Mouse (Mus musculus) heart, adult 11 months (tissue): ENCODE results near the gene Atp6v1fnb.

Source experiments
- DNase-seq: peaks from one replicate; pipeline ENCODE4 v3.0.0; 2022

The Atp6v1fnb gene

DNA sequence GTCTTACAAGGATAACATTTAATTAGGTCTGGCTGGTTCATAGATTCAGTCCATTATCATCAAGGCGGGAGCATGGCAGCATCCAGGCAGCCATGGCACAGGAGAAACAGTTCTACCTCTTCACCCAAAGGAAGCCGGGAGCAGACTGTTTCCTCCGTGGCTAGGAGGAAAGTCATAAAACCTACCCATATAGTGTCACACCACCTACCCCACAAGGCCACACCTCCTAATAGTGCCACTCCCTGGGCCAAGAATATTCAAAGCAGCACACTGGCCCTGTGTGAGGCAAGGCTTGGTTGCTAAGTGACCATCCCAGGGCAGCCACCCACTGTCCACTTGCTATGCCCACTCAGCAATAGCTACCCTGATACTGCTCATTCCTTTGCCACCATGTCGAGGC lies at the start of gene Atp6v1fnb:
Gene Atp6v1fnb, plus strand, starts transcription at position 301 of the 400 bp plus-strand sequence.
- no peak for DNase-seq

- no peak for DNase-seq
Measured at GRCm38 (mm10) chr6:29425118-29425517, 46.1 kb upstream of the Atp6v1fnb start.

DNA sequence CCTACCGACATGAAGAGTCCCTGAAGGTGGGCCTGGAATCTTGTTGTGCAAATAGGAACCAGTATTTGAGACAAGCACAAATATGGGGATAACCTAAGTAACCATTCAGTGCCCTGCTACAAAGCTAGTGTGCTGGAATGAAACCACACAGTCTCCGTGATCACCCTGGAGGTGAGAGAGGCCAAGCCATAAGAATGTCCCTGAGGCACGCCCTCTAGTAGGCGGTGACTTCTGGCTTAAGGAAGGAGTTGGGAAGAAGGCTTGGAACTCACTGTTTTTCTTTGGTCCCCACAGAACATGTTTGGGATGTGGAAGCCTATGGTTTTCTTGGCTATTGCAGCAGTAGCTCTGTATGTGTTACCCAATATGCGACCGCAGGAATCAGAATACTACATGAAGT lies 44.9 kb upstream of the Atp6v1fnb start:
- DNase-seq, result no peak

- no peak for DNase-seq
Measured at GRCm38 (mm10) chr6:29428171-29428570, 43.1 kb upstream of the Atp6v1fnb start.

DNA sequence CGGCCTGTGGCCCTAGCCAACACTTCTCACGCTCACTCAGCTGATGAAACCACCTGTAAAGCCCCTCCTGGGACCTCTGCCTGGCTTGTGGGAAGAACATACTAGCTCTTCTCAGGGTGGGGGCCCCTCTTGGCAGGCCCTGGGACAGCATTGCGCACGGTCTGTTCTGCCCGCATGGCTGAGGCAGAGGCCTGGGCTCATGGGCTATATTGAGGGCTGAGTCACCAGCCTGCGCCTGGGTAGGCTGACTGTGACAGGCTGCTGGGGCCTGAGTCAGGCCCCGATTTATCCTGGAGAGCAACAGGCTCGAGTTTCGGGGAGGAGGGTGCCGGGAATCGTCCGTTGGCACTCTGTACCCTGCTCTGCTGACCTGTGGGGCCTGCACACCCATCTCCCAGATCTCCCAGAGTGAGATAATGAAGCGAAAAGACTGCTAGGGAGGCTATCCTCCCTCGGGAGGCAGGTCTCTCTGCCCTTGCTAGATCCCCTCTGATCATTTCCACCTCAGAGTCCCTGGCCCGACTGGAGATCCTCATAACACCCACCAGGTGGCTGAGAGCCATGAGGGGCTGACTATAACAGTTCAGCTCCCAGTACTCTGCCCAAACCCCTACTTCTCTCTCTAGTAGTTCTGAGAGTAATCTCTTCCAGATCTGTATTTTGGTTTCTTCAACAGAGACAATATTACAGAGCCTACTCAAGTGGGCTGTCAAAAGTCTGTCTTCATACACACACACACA lies 40.4 kb upstream of the Atp6v1fnb start:
- DNase-seq, result peak; percentile 91

DNA sequence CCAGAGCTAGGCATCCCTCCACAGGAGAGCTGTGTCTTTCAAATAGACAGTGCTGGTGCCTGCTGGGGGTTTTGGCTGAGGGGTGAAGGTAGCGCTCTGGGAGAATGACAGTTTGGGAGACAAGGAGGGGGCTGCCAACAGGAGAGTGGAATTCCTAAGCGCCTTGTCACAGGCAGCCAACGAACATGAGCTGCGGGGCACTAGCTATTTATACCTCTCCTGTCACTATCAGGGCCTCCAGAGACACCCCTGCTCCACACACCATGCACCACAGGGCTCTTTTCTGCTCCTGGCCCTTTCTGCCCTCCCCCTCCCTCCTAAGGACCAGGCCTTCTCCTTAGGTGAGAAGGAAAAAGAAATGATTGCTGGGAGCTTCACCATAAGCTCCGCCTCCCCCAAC lies 39.8 kb upstream of the Atp6v1fnb start:
- peak; percentile 98 for DNase-seq

GRCm38 (mm10) chr6:29432156-29432555 lies 39.1 kb upstream of the Atp6v1fnb start:
- peak; percentile 96 for DNase-seq

GRCm38 (mm10) chr6:29432676-29433037 lies 38.6 kb upstream of the Atp6v1fnb start:
- no peak for DNase-seq

DNA sequence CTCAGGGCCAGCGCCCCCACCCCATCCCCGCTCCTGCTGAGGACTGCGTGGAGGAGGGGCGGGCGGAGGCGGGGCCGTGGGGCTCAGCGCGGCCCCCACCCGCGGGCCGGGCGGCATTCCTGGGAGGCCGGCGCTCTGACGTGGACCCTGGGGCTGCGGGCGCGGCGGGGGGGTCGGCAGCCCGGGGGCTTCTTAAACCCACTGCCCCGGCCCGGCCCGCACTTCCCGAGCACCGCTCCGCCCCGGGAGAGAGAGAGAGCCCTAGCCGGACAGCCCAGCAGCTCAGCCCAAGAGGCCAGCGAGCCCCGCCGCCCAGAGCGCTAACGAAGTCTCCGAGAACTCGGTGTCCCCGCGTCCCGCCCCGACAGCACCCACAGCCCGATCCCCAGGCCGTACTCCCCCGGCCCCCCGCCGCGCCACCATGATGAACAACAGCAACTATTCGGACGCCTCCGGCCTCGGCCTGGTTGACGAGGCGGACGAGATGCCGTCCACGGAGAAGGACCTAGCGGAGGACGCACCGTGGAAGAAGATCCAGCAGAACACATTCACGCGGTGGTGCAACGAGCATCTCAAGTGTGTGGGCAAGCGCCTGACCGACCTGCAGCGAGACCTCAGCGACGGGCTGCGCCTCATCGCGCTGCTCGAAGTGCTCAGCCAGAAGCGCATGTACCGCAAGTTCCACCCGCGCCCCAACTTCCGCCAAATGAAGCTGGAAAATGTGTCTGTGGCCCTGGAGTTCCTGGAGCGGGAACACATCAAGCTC lies 38.0 kb upstream of the Atp6v1fnb start, which contains the start of gene Flnc:
Gene Flnc, plus strand, starts transcription at position 219 of the 766 bp plus-strand sequence.
- DNase-seq, result peak; percentile 97

- peak; percentile 98 for DNase-seq
Measured at GRCm38 (mm10) chr6:29433804-29434795, 37.1 kb upstream of the Atp6v1fnb start.

GRCm38 (mm10) chr6:29434911-29435691 lies 36.1 kb upstream of the Atp6v1fnb start:
- DNase-seq, result peak; percentile 97

- peak; percentile 97 for DNase-seq
Measured at GRCm38 (mm10) chr6:29435940-29436451, 35.2 kb upstream of the Atp6v1fnb start.

DNA sequence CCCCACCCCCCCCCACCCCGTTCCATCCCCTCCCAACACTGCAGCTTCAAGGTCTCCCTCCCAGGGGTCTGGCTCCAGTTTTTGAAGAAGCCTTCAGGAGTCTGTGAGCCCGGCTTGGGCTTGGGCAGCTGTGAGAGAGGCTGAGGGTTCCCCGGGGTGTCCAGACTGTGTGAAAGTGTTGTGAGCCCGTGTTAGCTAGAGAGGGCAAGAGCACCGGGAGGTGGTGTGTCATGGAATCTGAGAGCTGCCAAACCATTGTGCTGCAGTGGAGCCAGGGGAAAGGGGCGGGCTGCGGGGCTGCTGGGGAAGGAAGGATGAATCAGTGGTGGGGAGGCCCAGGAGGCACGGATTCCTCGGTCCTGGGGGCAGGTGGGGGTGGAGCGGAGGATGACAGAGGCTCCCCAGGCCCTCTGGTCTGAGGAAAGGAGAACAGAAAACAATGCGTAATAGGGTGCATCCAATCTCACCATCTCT lies 34.7 kb upstream of the Atp6v1fnb start:
- DNase-seq, result peak; percentile 99

- no peak for DNase-seq
Measured at GRCm38 (mm10) chr6:29439251-29439650, 32.0 kb upstream of the Atp6v1fnb start.

DNA sequence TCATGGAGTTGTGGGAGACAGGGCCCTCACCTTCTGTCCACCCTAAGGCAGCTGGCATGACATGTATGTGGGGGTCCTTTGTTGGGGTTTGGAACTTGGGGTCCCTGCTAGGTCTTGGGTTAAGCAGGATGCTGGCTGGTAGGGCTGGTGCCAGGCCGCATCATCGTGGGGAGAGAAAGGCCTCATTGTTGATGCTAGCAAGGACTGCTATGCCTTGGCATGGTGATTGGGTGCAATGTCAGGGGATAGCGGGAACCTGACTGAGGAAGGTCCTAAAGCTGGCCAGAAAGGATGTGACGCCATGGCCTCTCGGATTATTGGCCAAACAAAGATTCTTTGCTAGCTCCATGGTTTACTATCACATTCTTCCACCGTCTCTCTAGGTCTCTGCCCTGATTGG lies 31.4 kb upstream of the Atp6v1fnb start:
- DNase-seq, result no peak

GRCm38 (mm10) chr6:29444773-29445172 lies 26.5 kb upstream of the Atp6v1fnb start:
- DNase-seq, result peak; percentile 93

DNA sequence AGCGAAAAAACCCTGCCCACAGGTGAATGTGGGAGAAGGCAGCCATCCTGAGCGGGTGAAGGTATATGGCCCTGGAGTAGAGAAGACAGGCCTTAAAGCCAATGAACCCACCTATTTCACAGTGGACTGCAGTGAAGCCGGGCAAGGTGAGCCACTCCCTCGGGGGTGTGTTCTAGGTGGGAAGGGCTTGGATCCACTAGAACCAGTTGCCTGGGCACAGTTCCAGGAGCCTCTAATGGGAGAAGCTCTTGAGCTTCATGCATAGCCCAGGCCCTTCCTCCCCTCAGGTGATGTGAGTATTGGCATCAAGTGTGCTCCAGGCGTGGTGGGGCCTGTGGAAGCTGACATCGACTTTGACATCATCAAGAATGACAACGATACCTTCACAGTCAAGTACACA lies 25.9 kb upstream of the Atp6v1fnb start:
- peak; percentile 93 for DNase-seq

DNA sequence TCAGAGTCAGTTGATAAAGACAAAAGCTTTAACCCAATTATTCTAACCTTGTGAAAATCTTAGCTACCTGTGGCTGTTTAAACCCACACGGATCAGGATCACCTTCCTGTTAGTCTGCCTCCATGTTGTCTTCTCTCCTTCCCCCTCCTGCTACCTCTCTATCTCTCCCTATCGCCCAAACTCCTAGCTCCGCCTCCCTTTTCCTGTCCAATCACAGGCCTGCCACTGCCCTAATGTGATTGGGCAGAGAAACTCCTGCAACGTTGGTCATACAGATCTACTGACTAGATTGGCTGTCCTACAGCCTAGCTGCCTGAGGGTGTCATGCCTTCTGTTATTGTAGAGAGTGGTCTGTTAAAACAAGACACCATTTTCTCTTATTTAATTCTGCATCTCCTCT lies 21.4 kb upstream of the Atp6v1fnb start:
- no peak for DNase-seq

- DNase-seq, result no peak
Measured at GRCm38 (mm10) chr6:29450667-29451066, 20.6 kb upstream of the Atp6v1fnb start.

- DNase-seq, result no peak
Measured at GRCm38 (mm10) chr6:29461502-29461901, 9.7 kb upstream of the Atp6v1fnb start.

- DNase-seq, result no peak
Measured at GRCm38 (mm10) chr6:29463388-29463787, 7.8 kb upstream of the Atp6v1fnb start.
